Mouse (Mus musculus) thymus, adult 2 months (tissue): Measurements from ENCODE around the gene Mrrf. TPM values are rescaled to one million over a fixed set of nuclear protein-coding genes. Genes with fewer than 3 reads are reported as not detected.

Source experiments
- DNase-seq: peaks from one replicate; pipeline ENCODE4 v3.0.0; 2021
- H3K27ac ChIP-seq: fragments of 200-500 bp; 2 replicates; pipeline ENCODE4 v1.5.1; 2012; ENCODE audit warnings: low read length, control low read depth; ENCODE audit not compliant: control insufficient read depth, insufficient read depth
- H3K27me3 ChIP-seq: fragments of 200-500 bp; 2 replicates; pipeline ENCODE4 v1.6.1; 2012; ENCODE audit warnings: mild to moderate bottlenecking, low read length, moderate library complexity, mixed read lengths; ENCODE audit not compliant: control insufficient read depth, insufficient read depth
- H3K36me3 ChIP-seq: fragments of 200-500 bp; 2 replicates; pipeline ENCODE4 v1.6.1; 2012; ENCODE audit warnings: mild to moderate bottlenecking, low read length, moderate library complexity; ENCODE audit not compliant: control insufficient read depth, insufficient read depth
- H3K4me1 ChIP-seq: fragments of 200-500 bp; replicated peaks from 2 replicates; pipeline ENCODE4 v1.6.1; 2012; ENCODE audit warnings: low read length; ENCODE audit not compliant: control insufficient read depth, insufficient read depth
- H3K4me3 ChIP-seq: fragments of 200-500 bp; 2 replicates; pipeline ENCODE4 v1.5.1; 2012; ENCODE audit warnings: mild to moderate bottlenecking, low read length, control low read depth, moderate library complexity; ENCODE audit not compliant: control insufficient read depth, insufficient read depth
- CTCF ChIP-seq: fragments of 200-500 bp; IDR thresholded peaks from 2 replicates; pipeline ENCODE4 v1.5.1; 2012; ENCODE audit warnings: mild to moderate bottlenecking, control low read depth, low read length, moderate library complexity, borderline replicate concordance; ENCODE audit not compliant: control insufficient read depth, poor library complexity, insufficient read depth; ENCODE audit errors: extremely low read depth
- POLR2A ChIP-seq: fragments of 200-500 bp; IDR thresholded peaks from 2 replicates; pipeline ENCODE4 v1.6.1; 2012; ENCODE audit warnings: mild to moderate bottlenecking, low read length, control low read depth, moderate library complexity; ENCODE audit not compliant: control insufficient read depth, poor library complexity, insufficient read depth; ENCODE audit errors: extremely low read depth
- WGBS: fragments of 180-500 bp; shearing (Covaris S2); methylation state at CpG from one replicate; pipeline ENCODE4 v1.1.7; 2018; 5-methylcytosine and 5-hydroxymethylcytosine counted together
- polyA plus RNA-seq: library from polyadenylated mRNA; depleted of rRNA; stranded (reverse); fragments of >200 nt; gene quantifications from 2 replicates; pipeline ENCODE4 v1.2.3, GENCODE M21; 2012

The Mrrf gene
- polyA plus RNA-seq, 1 experiment = 29.3 TPM

GRCm38 (mm10) chr2:36215203-36215739 lies 79.1 kb downstream of the Mrrf start:
- WGBS = 89% methylated on average over 5 of the region's 5 CpGs
- no peak overlapping the region for H3K4me3 ChIP-seq
- TF ChIP-seq POLR2A (no peak), CTCF (no peak)
- H3K36me3 ChIP-seq = no peaks in the 10 kb centered on the region
- no peaks in the 10 kb centered on the region; the same call in 1 of the 2 replicates for H3K4me1 ChIP-seq
- DNase-seq = no peak
- H3K27me3 ChIP-seq = no peaks in the 10 kb centered on the region; the same call in 1 of the 2 replicates
- no peak overlapping the region for H3K27ac ChIP-seq

GRCm38 (mm10) chr2:36216546-36216945 lies 80.4 kb downstream of the Mrrf start:
- no peak for DNase-seq

GRCm38 (mm10) chr2:36216953-36217573 lies 80.9 kb downstream of the Mrrf start:
- H3K27me3 ChIP-seq = no peaks in the 10 kb centered on the region
- WGBS = 4% methylated on average over 4 of the region's 4 CpGs
- no peak for TF ChIP-seq CTCF
- TF ChIP-seq POLR2A = no peak
- no peak for DNase-seq
- no peaks in the 10 kb centered on the region for H3K36me3 ChIP-seq
- no peak overlapping the region for H3K27ac ChIP-seq
- H3K4me3 ChIP-seq = no peak overlapping the region
- no peaks in the 10 kb centered on the region; the same call in 1 of the 2 replicates for H3K4me1 ChIP-seq

More at GRCm38 (mm10) chr2:36216546-36216945, 80.4 kb downstream of the Mrrf start:
- Histone ChIP-seq H3K27ac (no peak overlapping the region), H3K4me1 (no peaks in the 10 kb centered on the region; the same call in 1 of the 2 replicates), H3K27me3 (no peaks in the 10 kb centered on the region), H3K4me3 (no peak overlapping the region), H3K36me3 (no peaks in the 10 kb centered on the region)
- no peak for TF ChIP-seq POLR2A
- TF ChIP-seq CTCF = no peak

- Histone ChIP-seq H3K36me3 (no peaks in the 10 kb centered on the region), H3K4me3 (no peak overlapping the region), H3K27me3 (no peaks in the 10 kb centered on the region), H3K27ac (no peak overlapping the region), H3K4me1 (no peaks in the 10 kb centered on the region; the same call in 1 of the 2 replicates)
- no peak for DNase-seq
- TF ChIP-seq POLR2A (no peak), CTCF (no peak)
- 9% methylated on average over 5 of the region's 5 CpGs for WGBS
These were observed 81.6 kb downstream of the Mrrf start for GRCm38 (mm10) chr2:36217692-36218233.

- DNase-seq = no peak
- 8% methylated on average over 8 of the region's 8 CpGs for WGBS
- TF ChIP-seq CTCF (no peak), POLR2A (no peak)
- H3K36me3 ChIP-seq = no peaks in the 10 kb centered on the region
- no peak overlapping the region for H3K27ac ChIP-seq
- no peaks in the 10 kb centered on the region for H3K27me3 ChIP-seq
- no peak overlapping the region for H3K4me3 ChIP-seq
- no peaks in the 10 kb centered on the region; the same call in 1 of the 2 replicates for H3K4me1 ChIP-seq
These were observed 83.9 kb downstream of the Mrrf start for GRCm38 (mm10) chr2:36220106-36220505.

- Histone ChIP-seq H3K27me3 (no peaks in the 10 kb centered on the region), H3K4me3 (no peak overlapping the region), H3K4me1 (no peaks in the 10 kb centered on the region; the same call in 1 of the 2 replicates), H3K36me3 (no peaks in the 10 kb centered on the region), H3K27ac (no peak overlapping the region)
- TF ChIP-seq CTCF (no peak), POLR2A (no peak)
- no peak for DNase-seq
- WGBS = 49% methylated on average over 4 of the region's 4 CpGs
These were observed 84.7 kb downstream of the Mrrf start for GRCm38 (mm10) chr2:36220891-36221290.
